Mouse (Mus musculus) forebrain, embryonic 14.5 days (tissue): ENCODE results near the gene Med18. TPM values are rescaled to one million over a fixed set of nuclear protein-coding genes. Genes with fewer than 3 reads are reported as not detected.
"Not testable (repeated sequence)": the region's sequence is repeated elsewhere in the genome, so short reads cannot be mapped to it uniquely, and the experiment has no call there.

Experiments
- ATAC-seq: fragments of 200-750 bp; cut with Nextera tagmentation; 2 replicates; pipeline ENCODE4 v1.8.0; 2017; ENCODE audit warnings: mild to moderate bottlenecking, moderate library complexity
- DNase-seq: peaks from one replicate; pipeline ENCODE4 v3.0.0-alpha.2; 2015; ENCODE audit warnings: low spot score
- H3K27ac ChIP-seq: fragments of 300-500 bp; sonication (generic); 2 replicates; pipeline ENCODE4 v1.5.1; 2014; ENCODE audit warnings: low read depth, mild to moderate bottlenecking, control low read depth, low read length, moderate library complexity
- H3K27me3 ChIP-seq: fragments of 300-500 bp; sonication (generic); replicated peaks from 2 replicates; pipeline ENCODE4 v1.6.1; 2014; ENCODE audit warnings: low read length, control low read depth, mixed read lengths; ENCODE audit not compliant: control insufficient read depth, insufficient read depth
- H3K36me3 ChIP-seq: fragments of 300-500 bp; sonication (generic); 2 replicates; pipeline ENCODE4 v1.6.1; 2014; ENCODE audit warnings: low read length, control low read depth; ENCODE audit not compliant: control insufficient read depth, insufficient read depth
- H3K4me1 ChIP-seq: fragments of 300-500 bp; sonication (generic); 2 replicates; pipeline ENCODE4 v1.6.1; 2014; ENCODE audit warnings: antibody characterized with exemption, low read length, control low read depth; ENCODE audit not compliant: control insufficient read depth, insufficient read depth
- H3K4me2 ChIP-seq: fragments of 300-500 bp; sonication (generic); 2 replicates; pipeline ENCODE4 v1.6.1; 2014; ENCODE audit warnings: mild to moderate bottlenecking, control low read depth, low read length
- H3K4me3 ChIP-seq: fragments of 300-500 bp; sonication (generic); 2 replicates; pipeline ENCODE4 v1.5.1; 2014; ENCODE audit warnings: low read depth, low read length, control low read depth
- H3K9ac ChIP-seq: fragments of 300-500 bp; sonication (generic); 2 replicates; pipeline ENCODE4 v1.6.1; 2014; ENCODE audit warnings: mild to moderate bottlenecking, low read length, control low read depth, moderate library complexity
- H3K9me3 ChIP-seq: fragments of 300-500 bp; sonication (generic); replicated peaks from 2 replicates; pipeline ENCODE4 v1.6.1; 2016; ENCODE audit warnings: low read length, control low read depth, mixed read lengths; ENCODE audit not compliant: control insufficient read depth
- whole genome bisulfite sequencing: fragments of 180-500 bp; shearing (Covaris S2); extraction: QIAGEN DNeasy Blood & Tissue Kit; methylation state at CpG from one replicate; pipeline ENCODE4 v1.1.7; 2014; 5-methylcytosine and 5-hydroxymethylcytosine counted together
- polyA plus RNA-seq: library from polyadenylated mRNA; unstranded; fragments of >200 nt; fragmentation: Nextera tagmentation; extraction: Ambion mirVana; gene quantifications from 2 replicates; pipeline ENCODE4 v1.2.1, GENCODE M21; 2014

Med18 gene
- polyA plus RNA-seq, 1 experiment from 2014 or later: 6.2 TPM

- no peak for ATAC-seq
- H3K27me3 ChIP-seq: no peaks in the 10 kb centered on the region
- H3K9me3 ChIP-seq: no peaks in the 10 kb centered on the region
- no peak overlapping the region for H3K4me3 ChIP-seq
- no peaks in the 10 kb centered on the region for H3K36me3 ChIP-seq
- WGBS: 92% methylated on average over 3 of the region's 3 CpGs
- no peak overlapping the region for H3K4me2 ChIP-seq
- no peak for DNase-seq
- H3K4me1 ChIP-seq: no peaks in the 10 kb centered on the region
- no peak overlapping the region for H3K27ac ChIP-seq
- no peak overlapping the region for H3K9ac ChIP-seq
Observed at GRCm38 (mm10) chr4:132488521-132488920, 24.8 kb upstream of the Med18 start.

GRCm38 (mm10) chr4:132484820-132485219, 21.1 kb upstream of the Med18 start:
- Histone ChIP-seq H3K4me2 (no peak overlapping the region), H3K9me3 (no peaks in the 10 kb centered on the region), H3K27ac (no peak overlapping the region), H3K4me3 (no peak overlapping the region), H3K36me3 (no peaks in the 10 kb centered on the region), H3K4me1 (no peaks in the 10 kb centered on the region), H3K27me3 (no peaks in the 10 kb centered on the region), H3K9ac (no peak overlapping the region)
- no peak for ATAC-seq
- DNase-seq: no peak
- WGBS: 72% methylated on average over 5 of the region's 5 CpGs

- no peaks in the 10 kb centered on the region for H3K4me1 ChIP-seq
- ATAC-seq (no peak), DNase-seq (no peak)
- no peak overlapping the region for H3K9ac ChIP-seq
- H3K36me3 ChIP-seq: no peaks in the 10 kb centered on the region
- H3K4me3 ChIP-seq: no peak overlapping the region
- no peaks in the 10 kb centered on the region for H3K27me3 ChIP-seq
- WGBS: 75% methylated on average over 4 of the region's 4 CpGs
- H3K9me3 ChIP-seq: no peaks in the 10 kb centered on the region
- H3K27ac ChIP-seq: no peak overlapping the region
- H3K4me2 ChIP-seq: no peak overlapping the region
Observed at GRCm38 (mm10) chr4:132484231-132484630, 20.5 kb upstream of the Med18 start.

- Histone ChIP-seq H3K27ac (no peak overlapping the region), H3K4me2 (no peak overlapping the region), H3K4me1 (no peaks in the 10 kb centered on the region), H3K36me3 (no peaks in the 10 kb centered on the region), H3K27me3 (no peaks in the 10 kb centered on the region), H3K9ac (no peak overlapping the region), H3K9me3 (no peaks in the 10 kb centered on the region), H3K4me3 (no peak overlapping the region)
- DNase-seq: no peak
- 82% methylated on average over 13 of the region's 13 CpGs for WGBS
- ATAC-seq: no peak
Observed at GRCm38 (mm10) chr4:132482956-132483608, 19.4 kb upstream of the Med18 start.

GRCm38 (mm10) chr4:132482104-132482503, 18.4 kb upstream of the Med18 start:
- 65% methylated on average over 3 of the region's 3 CpGs for WGBS
- not testable (repeated sequence) for H3K27me3 ChIP-seq, ATAC-seq, H3K4me2 ChIP-seq, H3K36me3 ChIP-seq, H3K4me1 ChIP-seq, H3K9me3 ChIP-seq, H3K27ac ChIP-seq, H3K4me3 ChIP-seq, H3K9ac ChIP-seq, DNase-seq

GRCm38 (mm10) chr4:132477833-132478232, 14.1 kb upstream of the Med18 start:
- 89% methylated on average over 8 of the region's 8 CpGs for WGBS
- H3K4me3 ChIP-seq: no peak overlapping the region
- no peaks in the 10 kb centered on the region for H3K36me3 ChIP-seq
- H3K27me3 ChIP-seq: no peaks in the 10 kb centered on the region
- no peaks in the 10 kb centered on the region for H3K9me3 ChIP-seq
- no peak overlapping the region for H3K4me2 ChIP-seq
- no peaks in the 10 kb centered on the region for H3K4me1 ChIP-seq
- H3K27ac ChIP-seq: no peak overlapping the region
- DNase-seq: no peak
- no peak for ATAC-seq
- H3K9ac ChIP-seq: no peak overlapping the region

GRCm38 (mm10) chr4:132475895-132476878, 12.5 kb upstream of the Med18 start:
- no peak overlapping the region for H3K27ac ChIP-seq
- no peak overlapping the region for H3K4me3 ChIP-seq
- ATAC-seq (no peak), DNase-seq (no peak)
- H3K36me3 ChIP-seq: no peaks in the 10 kb centered on the region
- H3K4me2 ChIP-seq: no peak overlapping the region
- no peaks in the 10 kb centered on the region for H3K9me3 ChIP-seq
- no peak overlapping the region for H3K9ac ChIP-seq
- no peaks in the 10 kb centered on the region for H3K4me1 ChIP-seq
- WGBS: 85% methylated on average over 13 of the region's 13 CpGs
- H3K27me3 ChIP-seq: no peaks in the 10 kb centered on the region

- DNase-seq (no peak), ATAC-seq (no peak)
- Histone ChIP-seq H3K27me3 (no peaks in the 10 kb centered on the region), H3K27ac (no peak overlapping the region), H3K9ac (no peak overlapping the region), H3K4me2 (no peak overlapping the region), H3K9me3 (no peaks in the 10 kb centered on the region), H3K4me1 (no peaks in the 10 kb centered on the region), H3K4me3 (no peak overlapping the region), H3K36me3 (no peaks in the 10 kb centered on the region)
- WGBS: 71% methylated on average over 4 of the region's 4 CpGs
Observed at GRCm38 (mm10) chr4:132474631-132475030, 10.9 kb upstream of the Med18 start.

- Histone ChIP-seq H3K9ac (no peak overlapping the region), H3K4me2 (no peak overlapping the region), H3K36me3 (no peaks in the 10 kb centered on the region), H3K4me1 (no peaks in the 10 kb centered on the region), H3K27me3 (no peaks in the 10 kb centered on the region), H3K4me3 (no peak overlapping the region), H3K9me3 (no peaks in the 10 kb centered on the region), H3K27ac (no peak overlapping the region)
- whole genome bisulfite sequencing: 88% methylated on average over 9 of the region's 9 CpGs
- no peak for DNase-seq
- ATAC-seq: no peak
Observed at GRCm38 (mm10) chr4:132473411-132473810, 9.7 kb upstream of the Med18 start.
